Mouse (Mus musculus): ENCODE data around the gene Ltbr.

DNA sequence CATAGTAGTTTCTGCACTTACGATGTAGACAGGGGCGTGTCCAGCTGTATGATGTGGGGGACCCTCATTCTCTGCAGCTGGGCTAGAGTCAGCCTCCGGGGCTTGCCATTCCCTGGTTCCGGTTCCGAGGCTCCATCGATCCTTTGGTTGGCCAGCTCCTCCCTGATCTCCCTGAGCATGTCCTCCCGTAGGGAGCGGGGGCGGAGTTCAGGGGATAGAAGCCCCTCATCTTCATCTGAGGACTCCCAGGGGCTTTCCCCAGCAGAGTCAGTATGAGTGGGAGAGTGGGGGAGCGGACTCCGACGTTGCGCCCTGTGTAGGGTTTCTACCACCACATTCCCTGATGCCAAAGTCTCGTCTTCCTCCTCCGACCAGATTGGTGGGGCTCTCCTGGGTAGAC is 49.3 kb upstream of the Ltbr start:
- TF ChIP-seq CTCF (IDR thresholded peaks at IDR 0.05; ENCODE audit: low read depth, low read length): no peak
- no peak for TF ChIP-seq POLR2A (IDR thresholded peaks at IDR 0.05; ENCODE audit: insufficient read depth, low read length)
- no peak for TF ChIP-seq EP300 (IDR thresholded peaks at IDR 0.05; ENCODE audit: insufficient read depth, low read depth, low read length)
